Mouse (Mus musculus) inflammation-experienced regulatory T-cells, adult 6 months (primary cell): ENCODE data around the gene Wfdc16. TPM values are rescaled to one million over a fixed set of nuclear protein-coding genes. Genes with fewer than 3 reads are reported as not detected.
"Not testable (repeated sequence)": the region's sequence is repeated elsewhere in the genome, so short reads cannot be mapped to it uniquely, and the experiment has no call there.

Experiments used
- ATAC-seq: one replicate; pipeline ENCODE4 v1.8.0; 2017
- polyA plus RNA-seq, 3 experiments: library from polyadenylated mRNA; unstranded; fragments of 100-300 nt; shearing (Covaris generic); gene quantifications; one replicate each; pipeline ENCODE4 v1.2.1; 2017

Wfdc16 gene
- polyA plus RNA-seq, 3 experiments from 2014 or later: not detected

GRCm38 (mm10) chr2:164593494-164593893, 45.1 kb downstream of the Wfdc16 start, which contains the start of gene Eppin:
Eppin (minus strand) TSS chr2:164593594.
- ATAC-seq: no peak

GRCm38 (mm10) chr2:164592014-164592413, 46.6 kb downstream of the Wfdc16 start:
- ATAC-seq: no peak

GRCm38 (mm10) chr2:164585025-164585725, 53.4 kb downstream of the Wfdc16 start, which contains the start of gene Wfdc6a:
Wfdc6a (minus strand) TSS chr2:164585447.
- not testable (repeated sequence) for ATAC-seq

Other genes with a start within 250 kb of the Wfdc16 start
- 1 to 10 TPM; 3.3 to 7.1 (median 3.8) TPM for gene Slpi, start 249.7 kb downstream of the Wfdc16 start, polyA plus RNA-seq
- not detected for gene Rbpjl, start 235.7 kb downstream of the Wfdc16 start, polyA plus RNA-seq
- gene Matn4, start 233.6 kb downstream of the Wfdc16 start, polyA plus RNA-seq: under 1 TPM in 1 of 3 experiments, not detected in 2; 0.21 TPM
- 10 to 100 TPM; 12.0 to 42.7 (median 41.8) TPM for gene Sdc4, start 194.9 kb downstream of the Wfdc16 start, polyA plus RNA-seq
- 10 to 100 TPM; 10.4 to 35.1 (median 25.4) TPM for gene Sys1, start 181.8 kb downstream of the Wfdc16 start, polyA plus RNA-seq
- gene Gm20458, start 177.8 kb downstream of the Wfdc16 start, polyA plus RNA-seq: 1 to 10 TPM in 1 of 3 experiments, not detected in 2; 4.5 TPM
- not detected for gene Trp53tg5, start 165.1 kb downstream of the Wfdc16 start, polyA plus RNA-seq
- 1 to 10 TPM; 1.5 to 7.5 (median 7.1) TPM for gene Dbndd2, start 152.7 kb downstream of the Wfdc16 start, polyA plus RNA-seq
- 10 to 100 TPM; 13.6 to 36.2 (median 30.9) TPM for gene Pigt, start 141.3 kb downstream of the Wfdc16 start, polyA plus RNA-seq
- not detected for gene Wfdc2, start 76.4 kb downstream of the Wfdc16 start, polyA plus RNA-seq
- gene Spint3, start 65.3 kb downstream of the Wfdc16 start, polyA plus RNA-seq: not detected
- gene Wfdc6a, start 53.3 kb downstream of the Wfdc16 start, polyA plus RNA-seq: not detected
- gene Eppin, start 45.2 kb downstream of the Wfdc16 start, polyA plus RNA-seq: not detected
- gene Wfdc6b, start 25.3 kb downstream of the Wfdc16 start, polyA plus RNA-seq: not detected
- gene Wfdc8, start 25.2 kb downstream of the Wfdc16 start, polyA plus RNA-seq: not detected
- not detected for gene Wfdc10, start 17.2 kb upstream of the Wfdc16 start, polyA plus RNA-seq
- gene Wfdc9, start 17.8 kb upstream of the Wfdc16 start, polyA plus RNA-seq: not detected
- not detected for gene Wfdc11, start 35.3 kb upstream of the Wfdc16 start, polyA plus RNA-seq
- gene Wfdc13, start 46.3 kb upstream of the Wfdc16 start, polyA plus RNA-seq: not detected
- not detected for gene Spint4, start 59.7 kb upstream of the Wfdc16 start, polyA plus RNA-seq
- not detected for gene Spint5, start 76.5 kb upstream of the Wfdc16 start, polyA plus RNA-seq
- gene Wfdc3, start 107.1 kb upstream of the Wfdc16 start, polyA plus RNA-seq: not detected
- 1 to 10 TPM; 3.8 to 7.8 (median 5.0) TPM for gene Dnttip1, start 107.2 kb upstream of the Wfdc16 start, polyA plus RNA-seq
- 100 to 1,000 TPM in 1 of 3 experiments, 10 to 100 TPM in 1, 1 to 10 TPM in 1; 7.9 to 171 (median 15.0) TPM for gene Ube2c, start 131.1 kb upstream of the Wfdc16 start, polyA plus RNA-seq
- not detected for gene Tnnc2, start 141.2 kb upstream of the Wfdc16 start, polyA plus RNA-seq
- 1 to 10 TPM; 5.2 to 9.7 (median 6.4) TPM for gene Snx21, start 147.0 kb upstream of the Wfdc16 start, polyA plus RNA-seq
- 10 to 100 TPM; 34.5 to 45.6 (median 39.3) TPM for gene Acot8, start 166.1 kb upstream of the Wfdc16 start, polyA plus RNA-seq
- gene Zswim3, start 166.3 kb upstream of the Wfdc16 start, polyA plus RNA-seq: 1 to 10 TPM; 3.7 to 6.1 (median 4.8) TPM
- 10 to 100 TPM; 17.5 to 25.7 (median 22.5) TPM for gene Zswim1, start 183.9 kb upstream of the Wfdc16 start, polyA plus RNA-seq
- gene Spata25, start 189.7 kb upstream of the Wfdc16 start, polyA plus RNA-seq: not detected
- gene Ctsa, start 194.1 kb upstream of the Wfdc16 start, polyA plus RNA-seq: 100 to 1,000 TPM; 206 to 247 (median 207) TPM
- 1 to 10 TPM; 1.0 to 2.7 (median 1.1) TPM for gene Neurl2, start 194.7 kb upstream of the Wfdc16 start, polyA plus RNA-seq
- gene Pltp, start 218.9 kb upstream of the Wfdc16 start, polyA plus RNA-seq: 1 to 10 TPM in 2 of 3 experiments, under 1 TPM in 1; 0.50 to 3.0 (median 1.3) TPM
- 100 to 1,000 TPM; 110 to 126 (median 112) TPM for gene Pcif1, start 240.5 kb upstream of the Wfdc16 start, polyA plus RNA-seq